Mouse (Mus musculus) thymus, postnatal 10 days (tissue): ENCODE measurements around the gene Nsdhl.

Experiments used
- DNase-seq, 2 experiments: peaks; one replicate each; pipeline ENCODE4 v3.0.0; 2021; ENCODE audit warnings: low spot score in 2 of 2

Nsdhl gene

GRCm38 (mm10) chrX:72995542-72995941 lies 77.2 kb downstream of the Nsdhl start:
- DNase-seq = no peak

- DNase-seq = no peak
Measured at GRCm38 (mm10) chrX:73003110-73003509, 84.8 kb downstream of the Nsdhl start.

- no peak for DNase-seq
Measured at GRCm38 (mm10) chrX:73005678-73006077, 87.3 kb downstream of the Nsdhl start.

GRCm38 (mm10) chrX:73007597-73008479 lies 89.5 kb downstream of the Nsdhl start:
- DNase-seq = peak; percentile 86 to 88
